Mouse (Mus musculus) kidney, postnatal 0 days (tissue): ENCODE data around the gene Lrrc37a. TPM values are rescaled to one million over a fixed set of nuclear protein-coding genes. Genes with fewer than 3 reads are reported as not detected.
A peak's percentile ranks its signal among the peaks of the same experiment; 100 is the strongest.

Experiments used
- ATAC-seq: fragments of 200-750 bp; cut with Nextera tagmentation; replicated peaks from 2 replicates; pipeline ENCODE4 v1.8.0; 2017; ENCODE audit warnings: low read depth, moderate number of reproducible peaks, moderate TSS enrichment, moderate library complexity; ENCODE audit not compliant: low FRiP score
- DNase-seq: peaks from one replicate; pipeline ENCODE4 v3.0.0-alpha.2; 2016; ENCODE audit warnings: low spot score
- H3K27ac ChIP-seq: fragments of 300-500 bp; sonication (generic); 2 replicates; pipeline ENCODE4 v1.5.1; 2014; ENCODE audit warnings: mild to moderate bottlenecking
- H3K27me3 ChIP-seq: fragments of 300-500 bp; sonication (generic); 2 replicates; pipeline ENCODE4 v1.6.1; 2014; ENCODE audit warnings: low read length, mixed read lengths; ENCODE audit not compliant: insufficient read depth
- H3K36me3 ChIP-seq: fragments of 300-500 bp; sonication (generic); 2 replicates; pipeline ENCODE4 v1.6.1; 2014; ENCODE audit warnings: low read length, mixed read lengths; ENCODE audit not compliant: insufficient read depth
- H3K4me1 ChIP-seq: fragments of 300-500 bp; sonication (generic); replicated peaks from 2 replicates; pipeline ENCODE4 v1.6.1; 2014; ENCODE audit warnings: antibody characterized with exemption, low read length, mixed read lengths; ENCODE audit not compliant: insufficient read depth
- H3K4me2 ChIP-seq: fragments of 300-500 bp; sonication (generic); 2 replicates; pipeline ENCODE4 v1.6.1; 2014; ENCODE audit warnings: mild to moderate bottlenecking, low read length, moderate library complexity, mixed read lengths
- H3K4me3 ChIP-seq: fragments of 300-500 bp; sonication (generic); replicated peaks from 2 replicates; pipeline ENCODE4 v1.5.1; 2014; ENCODE audit warnings: low read depth, low read length
- H3K9ac ChIP-seq: fragments of 300-500 bp; sonication (generic); 2 replicates; pipeline ENCODE4 v1.6.1; 2014; ENCODE audit warnings: low read depth, low read length
- H3K9me3 ChIP-seq: fragments of 300-500 bp; sonication (generic); replicated peaks from 2 replicates; pipeline ENCODE4 v1.6.1; 2016; ENCODE audit warnings: low read length, inconsistent platforms, mixed read lengths
- CTCF ChIP-seq: IDR thresholded peaks from 2 replicates; pipeline ENCODE4 v1.5.1; 2016; ENCODE audit warnings: antibody characterized with exemption, low read depth, mild to moderate bottlenecking, moderate library complexity
- WGBS: fragments of 180-500 bp; shearing (Covaris S2); extraction: QIAGEN DNeasy Blood & Tissue Kit; methylation state at CpG from one replicate; pipeline ENCODE4 v1.1.7; 2014; 5-methylcytosine and 5-hydroxymethylcytosine counted together
- polyA plus RNA-seq: library from polyadenylated mRNA; unstranded; fragments of >200 nt; fragmentation: Nextera tagmentation; extraction: Ambion mirVana; gene quantifications from 2 replicates; pipeline ENCODE4 v1.2.1, GENCODE M21; 2015

Lrrc37a gene
- polyA plus RNA-seq, 1 experiment from 2014 or later: not detected

DNA sequence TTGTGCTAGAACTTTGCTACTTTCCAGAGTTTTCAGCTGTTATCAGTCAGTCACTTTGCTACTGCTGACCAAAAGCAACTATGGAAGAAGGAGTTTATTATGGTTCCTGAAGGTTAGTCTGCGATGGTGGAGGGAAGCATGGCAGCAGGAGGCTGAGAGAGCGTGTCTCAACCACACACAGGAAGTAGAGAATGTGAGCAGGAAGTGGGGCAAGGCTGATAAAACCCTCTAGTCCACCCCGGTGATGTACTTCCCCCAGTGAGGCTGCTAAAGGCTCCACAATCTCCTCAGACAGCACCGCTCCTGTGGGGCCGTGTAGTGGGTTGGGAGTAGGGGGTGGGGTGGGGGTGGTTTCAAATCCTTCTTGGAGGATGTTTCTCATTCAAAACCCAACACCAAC is 68.1 kb downstream of the Lrrc37a start:
- H3K27ac ChIP-seq: no peak overlapping the region
- TF ChIP-seq CTCF: no peak
- no peak overlapping the region for H3K4me2 ChIP-seq
- ATAC-seq (no peak), DNase-seq (no peak)
- H3K27me3 ChIP-seq: no peaks in the 10 kb centered on the region
- 74% methylated on average over 5 of the region's 5 CpGs for WGBS
- no peaks in the 10 kb centered on the region for H3K9me3 ChIP-seq
- no peaks in the 10 kb centered on the region for H3K4me1 ChIP-seq
- H3K9ac ChIP-seq: no peak overlapping the region
- no peaks in the 10 kb centered on the region for H3K36me3 ChIP-seq
- H3K4me3 ChIP-seq: no peak overlapping the region

DNA sequence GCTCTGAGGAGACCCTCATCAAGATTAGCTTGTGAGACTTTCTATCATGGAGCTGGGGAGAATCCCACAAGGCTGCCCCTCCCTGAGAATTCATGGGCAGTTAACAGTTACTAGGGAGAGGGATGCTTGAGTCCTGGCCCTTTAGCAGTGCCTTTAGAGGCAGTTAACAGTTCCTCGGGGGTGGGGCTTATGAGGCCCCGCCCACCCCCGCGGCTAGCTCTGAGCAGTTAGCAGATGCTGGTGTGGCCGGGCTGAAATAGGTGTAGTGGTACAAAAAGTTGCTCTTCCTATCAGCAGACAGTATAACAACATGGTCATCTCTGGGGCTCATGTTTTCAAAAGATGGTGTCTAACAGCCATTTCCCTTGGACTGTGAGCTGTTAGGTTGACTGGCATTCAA is 79.4 kb downstream of the Lrrc37a start:
- DNase-seq (no peak), ATAC-seq (no peak)
- no peaks in the 10 kb centered on the region for H3K4me1 ChIP-seq
- H3K9me3 ChIP-seq: no peaks in the 10 kb centered on the region
- no peaks in the 10 kb centered on the region for H3K36me3 ChIP-seq
- H3K4me3 ChIP-seq: no peak overlapping the region
- H3K4me2 ChIP-seq: no peak overlapping the region
- 16% methylated on average over 5 of the region's 5 CpGs for WGBS
- TF ChIP-seq CTCF: no peak
- H3K27ac ChIP-seq: no peak overlapping the region
- no peaks in the 10 kb centered on the region for H3K27me3 ChIP-seq
- H3K9ac ChIP-seq: no peak overlapping the region

DNA sequence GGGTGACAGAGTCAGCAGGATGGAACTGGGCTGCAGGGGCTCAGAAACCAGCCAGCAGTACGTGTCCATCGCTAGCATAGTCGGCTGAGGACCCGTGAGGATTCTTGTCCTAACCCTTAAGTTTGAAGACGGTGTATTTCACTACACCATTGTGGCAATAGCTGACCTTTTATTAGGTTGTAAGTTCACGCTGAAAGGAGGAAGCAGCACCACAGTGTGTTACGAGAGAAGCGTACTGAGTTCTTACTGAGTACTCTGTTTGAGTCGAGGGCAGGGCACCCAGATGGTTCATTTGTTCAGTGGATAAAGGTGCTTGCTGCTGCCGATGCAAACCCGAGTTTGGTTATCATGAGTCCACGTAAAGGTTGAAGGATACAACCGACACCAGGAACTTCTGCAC is 84.7 kb downstream of the Lrrc37a start:
- H3K4me2 ChIP-seq: no peak overlapping the region
- no peaks in the 10 kb centered on the region for H3K4me1 ChIP-seq
- H3K9me3 ChIP-seq: no peaks in the 10 kb centered on the region
- no peaks in the 10 kb centered on the region for H3K36me3 ChIP-seq
- no peaks in the 10 kb centered on the region for H3K27me3 ChIP-seq
- no peak overlapping the region for H3K4me3 ChIP-seq
- ATAC-seq (no peak), DNase-seq (no peak)
- 85% methylated on average over 13 of the region's 13 CpGs for WGBS
- H3K27ac ChIP-seq: no peak overlapping the region
- H3K9ac ChIP-seq: no peak overlapping the region
- TF ChIP-seq CTCF: no peak

DNA sequence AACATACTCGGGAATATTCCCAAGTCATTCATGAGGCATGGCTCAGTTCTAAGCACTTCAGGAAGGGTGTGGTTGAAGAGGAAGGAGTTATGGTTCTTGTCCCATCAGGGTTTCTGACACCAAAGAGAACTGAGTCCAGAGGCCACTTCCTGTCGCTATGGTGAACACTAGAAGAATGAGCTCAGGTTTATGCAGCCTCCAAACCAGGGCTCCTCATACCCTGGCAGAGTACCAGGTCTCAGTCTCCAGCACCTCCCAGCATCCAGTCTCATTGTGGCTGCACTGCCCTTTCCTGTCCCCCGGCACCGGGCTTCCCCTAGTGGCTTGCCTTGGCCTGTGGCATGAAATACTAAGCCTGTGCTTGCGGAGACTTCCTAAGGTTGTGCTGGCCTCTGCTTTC is 85.2 kb downstream of the Lrrc37a start:
- no peak overlapping the region for H3K4me3 ChIP-seq
- DNase-seq (no peak), ATAC-seq (no peak)
- no peaks in the 10 kb centered on the region for H3K27me3 ChIP-seq
- H3K9ac ChIP-seq: no peak overlapping the region
- no peak overlapping the region for H3K27ac ChIP-seq
- 67% methylated on average over 5 of the region's 5 CpGs for WGBS
- no peaks in the 10 kb centered on the region for H3K4me1 ChIP-seq
- H3K36me3 ChIP-seq: no peaks in the 10 kb centered on the region
- no peak for TF ChIP-seq CTCF
- no peaks in the 10 kb centered on the region for H3K9me3 ChIP-seq
- H3K4me2 ChIP-seq: no peak overlapping the region

DNA sequence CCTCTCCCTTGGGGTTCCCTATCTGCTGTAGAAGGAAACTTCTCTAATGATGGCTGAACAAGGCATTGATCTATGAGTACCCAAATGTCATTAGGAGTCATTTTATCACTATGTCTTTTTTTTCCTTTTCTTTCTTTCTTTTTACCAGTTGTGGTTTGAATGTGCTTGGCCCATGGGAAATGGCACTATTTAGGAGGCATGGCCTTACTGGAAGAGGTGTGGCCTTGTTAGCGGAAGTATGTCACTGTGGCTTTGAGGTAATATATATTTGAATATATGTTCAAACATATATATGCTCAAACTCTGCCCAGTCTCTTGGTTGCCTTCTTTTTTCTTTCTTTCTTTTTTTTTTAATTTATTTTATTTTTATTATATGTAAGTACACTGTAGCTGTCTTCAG is 90.9 kb downstream of the Lrrc37a start:
- no peaks in the 10 kb centered on the region for H3K9me3 ChIP-seq
- no peak overlapping the region for H3K9ac ChIP-seq
- no peak overlapping the region for H3K4me3 ChIP-seq
- 78% methylated on average over 1 of the region's 1 CpGs for WGBS
- H3K4me1 ChIP-seq: no peaks in the 10 kb centered on the region
- no peak overlapping the region for H3K27ac ChIP-seq
- no peak overlapping the region for H3K4me2 ChIP-seq
- H3K36me3 ChIP-seq: no peaks in the 10 kb centered on the region
- DNase-seq: no peak
- no peak for ATAC-seq
- no peak for TF ChIP-seq CTCF
- no peaks in the 10 kb centered on the region for H3K27me3 ChIP-seq

DNA sequence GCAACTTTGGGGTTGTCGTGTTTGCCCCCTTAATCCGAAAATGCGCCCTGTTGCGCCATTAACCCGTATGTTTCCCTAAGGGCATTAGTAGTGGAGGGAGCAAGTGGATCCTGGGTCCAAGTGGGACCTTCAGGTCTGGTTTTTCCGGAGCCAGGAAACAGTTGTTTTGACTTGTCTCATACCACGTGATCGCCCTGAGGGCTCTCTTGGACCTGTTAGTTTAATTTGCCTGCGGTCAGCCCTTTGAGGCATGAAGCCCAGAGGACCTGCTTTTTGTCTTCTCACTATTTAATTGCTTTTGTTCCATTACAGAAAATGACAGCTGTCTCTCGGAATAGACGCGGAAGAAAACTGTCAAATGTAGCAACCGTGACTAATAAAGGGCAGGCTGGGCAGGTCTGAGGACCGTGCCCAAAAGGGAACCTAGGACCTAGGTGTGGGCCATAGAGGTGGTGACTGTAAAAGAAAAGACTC is 91.4 kb downstream of the Lrrc37a start:
- H3K9ac ChIP-seq: peak overlapping the region; percentile 49
- DNase-seq: no peak
- H3K4me1 ChIP-seq: no peaks in the 10 kb centered on the region
- H3K36me3 ChIP-seq: no peaks in the 10 kb centered on the region
- WGBS: under 1% methylated on average over 14 of the region's 14 CpGs
- peak overlapping the region; percentile 95 for H3K4me2 ChIP-seq
- TF ChIP-seq CTCF: no peak
- peak overlapping the region; percentile 78 for H3K4me3 ChIP-seq
- no peaks in the 10 kb centered on the region for H3K9me3 ChIP-seq
- ATAC-seq: peak; percentile 54; the same call in 1 of the 2 replicates
- peak overlapping the region; percentile 14; the same call in 1 of the 2 replicates for H3K27ac ChIP-seq
- no peaks in the 10 kb centered on the region for H3K27me3 ChIP-seq
